Mouse (Mus musculus) C2C12 (cell line): ENCODE data around the gene Etv4. TPM values are rescaled to one million over a fixed set of nuclear protein-coding genes. Genes with fewer than 3 reads are reported as not detected.

Experiments used
- H3K27me3 ChIP-seq: one replicate; pipeline ENCODE4 v1.6.1; 2011; ENCODE audit not compliant: control insufficient read depth, insufficient read depth, insufficient read length
- H3K36me3 ChIP-seq: one replicate; pipeline ENCODE4 v1.6.1; 2011; ENCODE audit not compliant: control insufficient read depth, insufficient read depth
- H3K4me3 ChIP-seq: one replicate; pipeline ENCODE4 v1.5.1; 2011; ENCODE audit warnings: mild to moderate bottlenecking, control low read depth; ENCODE audit not compliant: poor library complexity, insufficient read depth, severe bottlenecking
- H3K79me2 ChIP-seq: one replicate; pipeline ENCODE4 v1.6.1; 2011; ENCODE audit not compliant: control insufficient read depth, insufficient read depth
- H3K79me3 ChIP-seq: one replicate; pipeline ENCODE4 v1.6.1; 2011; ENCODE audit warnings: low read depth, control low read depth
- H3ac ChIP-seq: one replicate; pipeline ENCODE3; 2011; ENCODE audit warnings: low read depth; ENCODE audit not compliant: control insufficient read depth, insufficient read length
- CEBPB ChIP-seq: IDR thresholded peaks from one replicate; pipeline ENCODE4 v1.6.1; 2011; ENCODE audit warnings: low read depth, mild to moderate bottlenecking, control low read depth, moderate library complexity
- CTCF ChIP-seq: IDR thresholded peaks from one replicate; pipeline ENCODE4 v1.5.1; 2011; ENCODE audit not compliant: control insufficient read depth, insufficient read depth, insufficient read length
- FOSL1 ChIP-seq: IDR thresholded peaks from one replicate; pipeline ENCODE4 v1.8.0; 2011; ENCODE audit warnings: mild to moderate bottlenecking, low read length; ENCODE audit not compliant: poor library complexity, insufficient read depth, severe bottlenecking
- MAX ChIP-seq: IDR thresholded peaks from one replicate; pipeline ENCODE4 v1.6.1; 2011; ENCODE audit warnings: mild to moderate bottlenecking, control low read depth
- MYOD1 ChIP-seq: IDR thresholded peaks from one replicate; pipeline ENCODE4 v1.6.1; 2011; ENCODE audit warnings: low read depth; ENCODE audit not compliant: control insufficient read depth, insufficient read length
- MYOG ChIP-seq: IDR thresholded peaks from one replicate; pipeline ENCODE4 v1.6.1; 2011; ENCODE audit not compliant: control insufficient read depth, insufficient read length; ENCODE audit errors: extremely low read depth
- USF1 ChIP-seq: IDR thresholded peaks from one replicate; pipeline ENCODE4 v1.6.1; 2011; ENCODE audit warnings: low read depth, mild to moderate bottlenecking, control low read depth, moderate library complexity
- polyA plus RNA-seq: library from polyadenylated mRNA; unstranded; fragments of >200 nt; fragmentation: generic; extraction: Trizol; gene quantifications from one replicate; pipeline ENCODE4 v1.2.1, GENCODE M21; 2012; ENCODE audit warnings: missing spikeins

The Etv4 gene
- polyA plus RNA-seq, 1 experiment: 67.5 TPM

GRCm38 (mm10) chr11:101820899-101821298 is 35.7 kb upstream of the Etv4 start:
- H3K79me2 ChIP-seq: no peaks in the 10 kb centered on the region

DNA sequence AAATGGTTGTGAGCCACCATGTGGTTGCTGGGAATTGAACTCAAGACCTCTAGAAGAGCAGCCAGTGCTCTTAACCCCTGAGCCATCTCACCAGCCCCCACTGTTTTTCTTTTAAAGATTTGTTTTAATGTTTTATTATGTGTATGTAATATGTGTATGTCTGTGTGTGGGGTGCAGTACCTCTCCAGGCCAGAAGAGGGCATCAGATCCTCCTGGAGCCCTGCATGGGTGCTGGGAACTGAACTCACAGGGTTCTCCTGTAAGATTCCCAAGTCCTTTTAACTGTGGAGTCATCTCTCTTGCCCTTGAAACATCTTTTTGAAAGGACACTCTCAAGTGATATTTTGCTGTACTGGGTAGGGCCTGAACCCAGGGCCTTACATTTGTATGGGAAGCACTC is 34.7 kb upstream of the Etv4 start:
- Histone ChIP-seq H3K79me2 (no peaks in the 10 kb centered on the region), H3K36me3 (no peaks in the 10 kb centered on the region), H3K27me3 (no peaks in the 10 kb centered on the region), H3K79me3 (no peaks in the 10 kb centered on the region), H3K4me3 (no peak overlapping the region), H3ac (no peak overlapping the region)
- TF ChIP-seq CTCF (no peak), MYOG (no peak), FOSL1 (no peak), MYOD1 (no peak), CEBPB (no peak), USF1 (no peak), MAX (no peak)

More at GRCm38 (mm10) chr11:101820899-101821298, 35.7 kb upstream of the Etv4 start:
- TF ChIP-seq USF1 (no peak), FOSL1 (no peak), CTCF (no peak), MAX (no peak), MYOG (no peak), CEBPB (no peak), MYOD1 (no peak)
- Histone ChIP-seq H3ac (no peak overlapping the region), H3K4me3 (no peak overlapping the region), H3K79me3 (no peaks in the 10 kb centered on the region), H3K27me3 (no peaks in the 10 kb centered on the region), H3K36me3 (no peaks in the 10 kb centered on the region)

- Histone ChIP-seq H3K27me3 (no peaks in the 10 kb centered on the region), H3K36me3 (no peaks in the 10 kb centered on the region), H3ac (no peak overlapping the region), H3K79me2 (no peaks in the 10 kb centered on the region), H3K4me3 (no peak overlapping the region), H3K79me3 (no peaks in the 10 kb centered on the region)
- TF ChIP-seq USF1 (no peak), MYOG (no peak), CTCF (no peak), MAX (no peak), CEBPB (no peak), MYOD1 (no peak), FOSL1 (no peak)
Measured at GRCm38 (mm10) chr11:101815103-101816085, 30.2 kb upstream of the Etv4 start.

GRCm38 (mm10) chr11:101814375-101815102 is 29.4 kb upstream of the Etv4 start:
- Histone ChIP-seq H3K27me3 (no peaks in the 10 kb centered on the region), H3K79me2 (no peaks in the 10 kb centered on the region), H3K36me3 (no peaks in the 10 kb centered on the region), H3ac (no peak overlapping the region), H3K79me3 (no peaks in the 10 kb centered on the region), H3K4me3 (no peak overlapping the region)
- TF ChIP-seq CTCF (peak; percentile 82), FOSL1 (no peak)

- no peaks in the 10 kb centered on the region for H3K27me3 ChIP-seq
- H3K4me3 ChIP-seq: no peak overlapping the region
- H3K79me2 ChIP-seq: no peaks in the 10 kb centered on the region
- no peaks in the 10 kb centered on the region for H3K36me3 ChIP-seq
- no peaks in the 10 kb centered on the region for H3K79me3 ChIP-seq
- TF ChIP-seq FOSL1: no peak
- TF ChIP-seq MYOG: no peak
- TF ChIP-seq MYOD1: no peak
- TF ChIP-seq CTCF: peak; percentile 72
- no peak for TF ChIP-seq CEBPB
- no peak for TF ChIP-seq USF1
- no peak overlapping the region for H3ac ChIP-seq
Measured at GRCm38 (mm10) chr11:101813259-101813658, 28.1 kb upstream of the Etv4 start.
